Mouse (Mus musculus): ENCODE data around the gene Rpl41. TPM values are rescaled to one million over a fixed set of nuclear protein-coding genes. Genes with fewer than 3 reads are reported as not detected.

Rpl41 gene
- polyA plus RNA-seq (2012; rRNA removed) = 2,287 and 3,176 TPM in 2 replicates

DNA sequence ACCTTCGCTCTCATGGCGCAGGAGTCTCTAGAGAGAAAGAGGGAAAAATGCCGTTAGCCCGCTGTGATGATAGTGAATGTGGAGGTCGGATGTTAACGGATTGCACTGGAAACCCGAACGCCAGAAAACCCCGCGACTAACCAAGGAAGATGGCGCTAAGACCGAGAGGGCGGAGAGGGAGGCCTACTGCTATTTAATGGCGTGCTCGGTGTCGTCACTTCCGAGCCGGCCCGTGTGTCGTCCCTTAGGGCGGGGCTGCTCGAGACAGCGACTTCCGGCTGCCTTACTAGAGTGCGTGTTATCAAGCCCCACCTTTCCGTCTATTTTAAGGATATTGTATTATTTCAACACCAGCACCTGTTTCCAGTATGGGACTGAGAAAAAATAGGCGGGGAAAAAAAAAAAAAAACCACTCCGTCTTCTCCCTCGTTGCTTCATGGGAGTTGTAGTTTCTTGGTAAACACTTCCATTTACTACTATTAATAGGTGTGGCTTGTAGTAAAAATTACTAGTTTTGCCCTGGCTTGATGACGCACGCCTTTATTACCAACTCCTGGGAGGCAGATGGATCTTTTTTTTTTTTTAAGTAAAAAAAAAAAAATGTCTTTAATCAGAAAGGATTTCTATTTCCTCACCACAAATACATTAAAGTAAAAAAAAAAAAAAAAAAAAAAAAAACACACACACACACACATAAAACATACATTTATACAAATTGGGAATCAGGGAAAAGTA, at the start of gene Rpl41:
Gene Rpl41, minus strand, starts transcription at position 359 of the 735 bp plus-strand sequence.

DNA sequence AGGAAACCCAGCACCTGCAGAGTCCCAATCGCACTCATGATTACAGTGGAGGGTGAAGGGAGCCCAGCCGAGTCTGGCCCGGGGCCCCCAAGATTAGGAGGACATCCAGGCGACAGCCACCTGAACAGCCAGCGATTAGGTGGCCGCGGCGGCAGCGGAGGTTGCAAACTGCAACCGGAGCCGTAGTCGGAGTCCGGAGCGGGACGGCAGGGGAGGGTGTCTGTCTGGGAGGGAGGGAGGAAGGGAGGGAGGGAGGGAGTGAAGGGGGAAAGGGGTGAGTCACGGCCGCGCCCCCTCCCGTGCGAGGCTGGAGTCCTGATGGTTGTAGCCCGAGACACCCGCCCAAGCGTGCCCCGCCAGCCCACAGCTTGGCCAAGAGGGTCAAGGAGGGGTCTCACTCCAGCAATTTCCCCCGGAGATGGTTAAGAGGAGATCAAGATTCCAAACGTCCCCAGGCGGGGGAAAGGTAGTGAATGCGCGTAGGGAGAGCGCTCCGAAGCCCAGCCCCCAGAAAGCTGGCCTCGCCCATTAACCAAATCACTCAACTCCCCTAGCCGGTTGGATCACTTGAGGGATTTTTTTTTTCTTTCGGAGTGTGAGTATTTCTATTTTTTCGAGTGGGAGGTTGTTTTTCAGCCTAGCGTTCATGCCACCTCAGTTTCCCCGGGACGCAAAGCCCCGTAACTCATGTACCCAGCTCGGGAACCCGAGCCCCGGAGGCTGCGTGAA, 40.5 kb upstream of the Rpl41 start, which contains the start of gene Erbb3:
Gene Erbb3, minus strand, starts transcription at position 189 of the 729 bp plus-strand sequence.

DNA sequence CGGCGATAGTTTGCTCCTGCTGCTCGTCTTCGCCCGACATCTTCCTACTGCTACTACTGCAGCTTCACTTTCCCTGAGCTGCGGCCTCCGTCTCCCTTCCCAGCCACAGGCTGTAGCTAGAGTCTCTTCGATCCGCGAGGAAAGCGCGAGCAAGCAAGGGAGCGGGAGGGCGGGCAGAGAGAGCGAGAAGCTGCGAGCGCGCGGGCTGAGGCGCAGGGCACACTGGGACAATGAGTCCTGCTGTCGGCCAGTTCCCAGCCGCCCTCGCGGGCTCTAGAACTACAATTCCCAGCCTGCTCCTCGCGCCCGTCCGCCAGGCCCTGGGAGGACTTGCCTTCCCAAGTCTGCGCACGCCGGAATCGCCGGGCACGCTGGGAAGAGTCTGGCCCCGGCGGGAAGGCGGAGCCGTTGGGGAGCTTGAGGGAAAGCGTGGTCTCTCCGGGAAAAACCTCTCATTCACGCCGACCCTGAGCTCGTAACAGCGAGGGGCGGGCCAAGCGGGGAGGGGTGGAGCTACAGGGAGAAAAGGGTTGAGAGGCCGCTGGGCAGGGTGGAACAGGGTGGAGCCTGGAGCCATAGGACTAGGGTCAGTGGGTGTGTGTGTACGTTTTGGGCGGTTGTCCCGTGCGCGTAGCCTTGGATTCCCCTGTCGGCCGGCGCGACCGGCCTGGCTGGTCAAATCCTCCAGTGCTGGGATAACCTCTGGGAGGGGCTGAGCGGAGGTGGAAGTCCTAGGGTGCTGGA, 16.9 kb upstream of the Rpl41 start, which contains the start of gene Pa2g4:
Gene Pa2g4, minus strand, starts transcription at position 200 of the 744 bp plus-strand sequence.

DNA sequence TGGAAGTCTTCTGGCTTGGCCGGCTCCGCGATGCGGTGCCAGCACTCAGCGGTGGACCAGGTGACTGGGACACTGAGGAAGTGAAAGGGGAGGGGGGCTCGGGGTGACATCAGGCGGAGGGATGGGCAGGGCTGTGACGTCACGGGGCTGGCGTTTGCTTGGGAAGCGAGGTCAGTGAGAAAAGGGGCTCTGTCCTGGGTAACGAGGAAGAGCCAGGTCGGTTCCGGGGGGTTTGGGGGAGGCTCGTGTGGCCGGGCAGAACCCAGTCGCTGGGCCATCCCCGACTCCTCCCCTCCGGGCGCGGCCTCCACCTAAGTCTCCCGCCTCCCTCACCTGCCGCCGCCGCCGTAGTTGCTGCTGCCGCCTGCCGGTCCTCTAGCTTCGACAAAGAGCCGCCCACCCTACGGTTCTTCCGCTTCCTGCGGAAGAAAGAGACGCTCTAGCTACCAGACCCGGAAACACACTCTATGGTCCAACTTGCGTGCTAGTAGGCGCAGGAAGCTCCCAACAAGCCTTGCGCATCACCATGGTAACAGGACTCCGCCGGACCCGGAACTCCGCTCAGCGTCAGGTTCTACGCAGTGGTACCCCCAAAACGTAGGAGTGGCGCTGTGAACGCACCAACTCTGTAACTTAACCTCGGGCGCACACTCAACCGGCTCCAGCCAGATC, 1.6 kb downstream of the Rpl41 start, which contains the start of gene Zc3h10:
Gene Zc3h10, minus strand, starts transcription at position 414 of the 672 bp plus-strand sequence.

DNA sequence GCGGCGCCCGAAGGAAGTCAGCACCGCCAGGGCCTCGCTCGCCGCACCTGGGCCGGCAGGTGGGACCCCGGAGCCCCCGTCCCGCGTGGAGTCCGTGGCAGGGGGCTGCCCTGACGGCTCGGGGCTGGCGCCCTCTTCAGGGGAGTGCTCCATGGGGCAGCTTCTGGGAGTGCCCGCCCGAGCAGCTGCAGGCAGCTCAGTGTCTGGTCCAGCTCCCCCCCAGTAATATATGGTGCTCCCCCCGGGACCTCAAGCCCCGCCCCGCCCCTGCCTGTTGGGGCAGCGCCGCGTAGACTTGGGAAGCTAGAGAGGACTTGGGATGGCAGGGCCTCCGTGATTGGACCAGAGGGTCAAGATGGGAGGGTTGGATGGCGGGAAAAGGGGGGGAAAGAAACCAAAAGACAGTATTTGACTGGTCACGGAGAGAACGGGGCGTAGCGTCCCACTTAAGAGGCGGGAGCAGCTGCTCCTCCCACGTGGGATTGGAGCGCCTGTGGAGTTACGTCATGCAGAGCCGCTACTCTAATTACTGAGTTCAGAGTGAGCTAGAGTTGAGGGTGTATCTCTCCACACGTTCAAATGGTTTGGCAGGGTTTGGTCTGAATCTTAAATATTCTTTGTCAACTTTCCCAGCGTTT, 23.3 kb downstream of the Rpl41 start, which contains the start of gene Esyt1:
Gene Esyt1, minus strand, starts transcription at position 201 of the 638 bp plus-strand sequence.

DNA sequence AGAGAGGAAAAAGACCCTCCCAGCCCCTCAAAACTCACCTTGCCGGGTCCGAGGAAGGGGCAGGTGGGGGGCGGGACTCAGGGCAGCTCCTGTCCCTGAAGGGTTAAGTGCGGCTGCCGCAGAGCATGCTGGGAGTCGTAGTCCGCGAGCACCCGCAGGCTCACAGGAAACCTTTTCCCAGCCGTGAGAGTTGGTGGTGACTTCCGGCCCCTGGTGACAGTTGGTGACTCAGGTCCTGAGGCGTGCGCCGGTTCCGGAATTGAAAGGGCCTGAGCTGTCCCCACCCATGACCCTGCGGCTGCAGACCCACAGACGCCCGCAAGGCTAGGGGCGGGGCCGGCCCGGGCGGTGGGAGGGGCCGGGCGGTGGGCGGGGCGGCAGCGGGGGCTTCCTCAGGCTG, 50.5 kb downstream of the Rpl41 start, which contains the start of gene Myl6b:
Gene Myl6b, minus strand, starts transcription at position 96 of the 400 bp plus-strand sequence.

Other genes with a start within 250 kb of the Rpl41 start
- gene Pan2, start 246.0 kb downstream of the Rpl41 start, polyA plus RNA-seq (2012; rRNA removed) = 19.3 and 23.6 TPM in 2 replicates
- 43.9 and 51.7 TPM in 2 replicates for gene Cnpy2, start 226.8 kb downstream of the Rpl41 start, polyA plus RNA-seq (2012; rRNA removed)
- gene Cs, start 211.6 kb downstream of the Rpl41 start, polyA plus RNA-seq (2012; rRNA removed) = 277 and 300 TPM in 2 replicates
- 114 and 153 TPM in 2 replicates for gene Coq10a, start 180.3 kb downstream of the Rpl41 start, polyA plus RNA-seq (2012; rRNA removed)
- gene Ankrd52, start 172.2 kb downstream of the Rpl41 start, polyA plus RNA-seq (2012; rRNA removed) = 29.3 and 32.7 TPM in 2 replicates
- gene Slc39a5, start 148.1 kb downstream of the Rpl41 start, polyA plus RNA-seq (2012; rRNA removed) = 138 and 172 TPM in 2 replicates
- 27.4 and 27.5 TPM in 2 replicates for gene Nabp2, start 137.8 kb downstream of the Rpl41 start, polyA plus RNA-seq (2012; rRNA removed)
- gene Rnf41, start 137.6 kb downstream of the Rpl41 start, polyA plus RNA-seq (2012; rRNA removed) = 21.8 and 24.4 TPM in 2 replicates
- gene Smarcc2, start 90.1 kb downstream of the Rpl41 start, polyA plus RNA-seq (2012; rRNA removed) = 77.1 and 80.9 TPM in 2 replicates
- gene Myl6, start 55.2 kb downstream of the Rpl41 start, polyA plus RNA-seq (2012; rRNA removed) = 1,151 and 1,354 TPM in 2 replicates
- gene Myl6b, start 50.6 kb downstream of the Rpl41 start, polyA plus RNA-seq (2012; rRNA removed) = 1.6 and 2.1 TPM in 2 replicates
- 66.7 and 76.5 TPM in 2 replicates for gene Esyt1, start 23.4 kb downstream of the Rpl41 start, polyA plus RNA-seq (2012; rRNA removed)
- gene Zc3h10, start 1.5 kb downstream of the Rpl41 start, polyA plus RNA-seq (2012; rRNA removed) = 15.6 and 20.1 TPM in 2 replicates
- gene Pa2g4, start 16.7 kb upstream of the Rpl41 start, polyA plus RNA-seq (2012; rRNA removed) = 11.8 and 15.3 TPM in 2 replicates
- gene Erbb3, start 40.3 kb upstream of the Rpl41 start, polyA plus RNA-seq (2012; rRNA removed) = 84.1 and 97.8 TPM in 2 replicates
- 948 and 1,040 TPM in 2 replicates for gene Rps26, start 77.4 kb upstream of the Rpl41 start, polyA plus RNA-seq (2012; rRNA removed)
- 0.83 and 1.3 TPM in 2 replicates for gene Ikzf4, start 96.7 kb upstream of the Rpl41 start, polyA plus RNA-seq (2012; rRNA removed)
- 10.0 and 12.2 TPM in 2 replicates for gene Suox, start 124.8 kb upstream of the Rpl41 start, polyA plus RNA-seq (2012; rRNA removed)
- gene Rab5b, start 147.0 kb upstream of the Rpl41 start, polyA plus RNA-seq (2012; rRNA removed) = 51.6 and 59.7 TPM in 2 replicates
- 3.2 and 3.4 TPM in 2 replicates for gene Pmel, start 154.9 kb upstream of the Rpl41 start, polyA plus RNA-seq (2012; rRNA removed)
- 11.2 and 11.4 TPM in 2 replicates for gene Cdk2, start 155.7 kb upstream of the Rpl41 start, polyA plus RNA-seq (2012; rRNA removed)
- gene Dgka, start 195.6 kb upstream of the Rpl41 start, polyA plus RNA-seq (2012; rRNA removed) = 80.2 and 87.4 TPM in 2 replicates
- 17.4 and 19.1 TPM in 2 replicates for gene Pym1, start 198.6 kb upstream of the Rpl41 start, polyA plus RNA-seq (2012; rRNA removed)
- gene Mmp19, start 241.6 kb upstream of the Rpl41 start, polyA plus RNA-seq (2012; rRNA removed) = 4.8 and 5.0 TPM in 2 replicates

All from colon, adult 2 months (tissue).